Mouse (Mus musculus): ENCODE results near the gene Tdrd5. TPM values are rescaled to one million over a fixed set of nuclear protein-coding genes. Genes with fewer than 3 reads are reported as not detected.
A peak's percentile ranks its signal among the peaks of the same experiment; 100 is the strongest.

Tdrd5 gene
- polyA plus RNA-seq, 2 experiments = 0.08 to 0.15 TPM

- peaks cover 62 to 77% of the 10 kb centered on the region in 2 experiments for H3K4me1 ChIP-seq (replicated peaks; ENCODE audit: control insufficient read depth in 2 of 2, insufficient read depth in 2 of 2, low read length in 1 of 2)
- 75% methylated on average over 8 of the region's 8 CpGs for WGBS (ENCODE audit: insufficient replicate concordance)
- peak overlapping the region; percentile 59 for H3K9ac ChIP-seq (replicated peaks)
- no peak for ATAC-seq (ENCODE audit: insufficient read depth)
- peak overlapping the region; percentile 66 for H3K4me2 ChIP-seq (ENCODE audit: low read depth)
- peak overlapping the region; percentile 91 for H3K27ac ChIP-seq
- no peak for TF ChIP-seq EP300 (IDR thresholded peaks at IDR 0.05; ENCODE audit: low read depth)
- TF ChIP-seq CTCF (IDR thresholded peaks at IDR 0.05; ENCODE audit: low read depth) = no peak
- no peaks in the 10 kb centered on the region for H3K36me3 ChIP-seq (replicated peaks; ENCODE audit: control insufficient read depth, insufficient read depth, low read depth)
- peak overlapping the region in 1 of 2 experiments; percentile 9; a peak in 1 of 4 replicates for H3K4me3 ChIP-seq (ENCODE audit: insufficient read depth in 1 of 2, low read depth in 2 of 2, low read length in 2 of 2)
- no peaks in the 10 kb centered on the region for H3K27me3 ChIP-seq (ENCODE audit: control insufficient read depth, insufficient read depth, low read length)
- no peak for DNase-seq (ENCODE audit: low read depth in 3 of 3, low spot score in 3 of 3)
- H3K9me3 ChIP-seq (ENCODE audit: control insufficient read depth, low read length) = no peaks in the 10 kb centered on the region
These were observed 85.5 kb downstream of the Tdrd5 start for GRCm38 (mm10) chr1:156217941-156218340.

DNA sequence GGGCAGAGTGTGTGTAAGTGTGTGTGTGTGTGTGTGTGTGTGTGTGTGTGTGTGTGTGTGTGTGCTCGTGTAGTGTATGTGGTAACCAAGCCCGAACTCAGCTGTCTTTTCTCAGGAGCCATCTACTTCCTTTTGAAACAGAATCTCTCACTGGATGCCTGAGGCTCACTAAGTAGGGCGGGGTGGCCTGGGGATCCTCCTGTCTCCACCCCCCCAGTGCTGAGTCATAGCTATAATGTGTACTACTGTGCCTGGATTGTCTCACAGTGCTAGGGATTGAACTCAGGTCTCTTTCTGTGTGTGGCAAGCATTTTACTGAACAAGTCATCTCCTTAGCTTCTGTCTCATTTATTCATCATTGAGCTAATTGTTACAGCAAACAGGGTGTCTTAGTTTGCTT is 86.1 kb downstream of the Tdrd5 start:
- Histone ChIP-seq H3K4me3 (ENCODE audit: insufficient read depth in 1 of 2, low read depth in 2 of 2, low read length in 2 of 2) (peak overlapping the region in 1 of 2 experiments; percentile 20; a peak in 1 of 4 replicates), H3K9ac (replicated peaks) (peak overlapping the region; percentile 59)
- TF ChIP-seq EP300 (IDR thresholded peaks at IDR 0.05; ENCODE audit: low read depth) (peak; percentile 52; the same call in 1 of the 2 replicates), CTCF (IDR thresholded peaks at IDR 0.05; ENCODE audit: low read depth) (no peak)

DNA sequence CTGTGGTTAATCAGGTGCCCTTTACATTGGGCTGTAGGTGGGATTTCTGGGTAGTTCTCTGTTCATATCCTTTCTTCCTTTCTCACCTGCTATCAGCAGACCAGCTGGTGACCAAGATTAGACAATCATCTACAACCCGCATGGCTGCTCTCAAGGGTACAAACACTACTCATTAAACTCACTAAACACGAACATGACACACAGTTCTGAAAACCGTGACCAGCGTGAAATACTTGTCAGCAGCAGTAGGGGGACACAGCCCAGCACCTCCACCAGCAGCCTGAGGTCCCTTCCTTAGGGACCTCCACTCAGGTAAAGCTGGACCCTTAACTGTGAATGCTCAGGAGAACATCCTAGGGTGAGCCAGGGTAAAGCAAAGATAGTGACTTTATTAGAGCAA is 87.2 kb downstream of the Tdrd5 start:
- ATAC-seq (ENCODE audit: insufficient read depth) (no peak), DNase-seq (ENCODE audit: low read depth in 3 of 3, low spot score in 3 of 3) (no peak)
- H3K9me3 ChIP-seq (ENCODE audit: control insufficient read depth, low read length) = no peaks in the 10 kb centered on the region
- WGBS (ENCODE audit: insufficient replicate concordance) = 53% methylated on average over 4 of the region's 4 CpGs
- H3K27me3 ChIP-seq (ENCODE audit: control insufficient read depth, insufficient read depth, low read length) = no peaks in the 10 kb centered on the region
- no peak overlapping the region for H3K4me3 ChIP-seq (ENCODE audit: insufficient read depth in 1 of 2, low read depth in 2 of 2, low read length in 2 of 2)
- no peaks in the 10 kb centered on the region for H3K36me3 ChIP-seq (replicated peaks; ENCODE audit: control insufficient read depth, insufficient read depth, low read depth)
- H3K4me2 ChIP-seq (ENCODE audit: low read depth) = peak overlapping the region; percentile 66
- H3K4me1 ChIP-seq (replicated peaks; ENCODE audit: control insufficient read depth in 2 of 2, insufficient read depth in 2 of 2, low read length in 1 of 2) = peaks cover 60 to 72% of the 10 kb centered on the region in 2 experiments
- H3K9ac ChIP-seq (replicated peaks) = peak overlapping the region; percentile 13
- TF ChIP-seq CTCF (IDR thresholded peaks at IDR 0.05; ENCODE audit: low read depth) (no peak), EP300 (IDR thresholded peaks at IDR 0.05; ENCODE audit: low read depth) (no peak)
- peak overlapping the region; percentile 91 for H3K27ac ChIP-seq

More for the DNA sequence above, 86.1 kb downstream of the Tdrd5 start:
- Histone ChIP-seq H3K27ac (peak overlapping the region; percentile 91), H3K4me2 (ENCODE audit: low read depth) (peak overlapping the region; percentile 66), H3K27me3 (ENCODE audit: control insufficient read depth, insufficient read depth, low read length) (no peaks in the 10 kb centered on the region), H3K36me3 (replicated peaks; ENCODE audit: control insufficient read depth, insufficient read depth, low read depth) (no peaks in the 10 kb centered on the region), H3K9me3 (ENCODE audit: control insufficient read depth, low read length) (no peaks in the 10 kb centered on the region), H3K4me1 (replicated peaks; ENCODE audit: control insufficient read depth in 2 of 2, insufficient read depth in 2 of 2, low read length in 1 of 2) (peaks cover 60 to 76% of the 10 kb centered on the region in 2 experiments)
- WGBS (ENCODE audit: insufficient replicate concordance) = 6% methylated on average over 3 of the region's 3 CpGs
- peak; percentile 84 for ATAC-seq (ENCODE audit: insufficient read depth)
- peak; percentile 87 to 90 (median 88) for DNase-seq (ENCODE audit: low read depth in 3 of 3, low spot score in 3 of 3)

DNA sequence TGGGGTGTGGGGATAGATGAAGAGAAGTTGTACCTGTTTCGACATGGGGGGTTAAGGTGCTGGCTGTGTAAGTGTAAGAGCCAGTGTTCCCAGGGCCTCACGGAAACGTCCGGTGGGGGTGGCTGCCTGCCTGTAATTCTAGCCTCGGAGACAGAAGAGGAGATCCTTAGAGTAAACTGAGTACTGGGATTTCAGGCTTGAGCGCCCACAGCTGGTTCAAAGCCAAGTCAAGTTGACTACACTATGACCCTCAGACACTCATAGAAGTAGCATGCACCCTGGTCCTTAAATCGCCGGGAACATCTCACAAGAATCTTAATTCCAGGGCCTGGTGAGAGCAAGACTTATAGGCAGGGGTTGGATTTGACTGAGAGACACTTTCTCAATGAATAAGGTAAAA is 88.8 kb downstream of the Tdrd5 start:
- ATAC-seq (ENCODE audit: insufficient read depth) (no peak), DNase-seq (ENCODE audit: low read depth in 3 of 3, low spot score in 3 of 3) (no peak)
- Histone ChIP-seq H3K36me3 (replicated peaks; ENCODE audit: control insufficient read depth, insufficient read depth, low read depth) (no peaks in the 10 kb centered on the region), H3K4me3 (ENCODE audit: insufficient read depth in 1 of 2, low read depth in 2 of 2, low read length in 2 of 2) (no peak overlapping the region), H3K9me3 (ENCODE audit: control insufficient read depth, low read length) (no peaks in the 10 kb centered on the region), H3K4me2 (ENCODE audit: low read depth) (peak overlapping the region; percentile 70; the same call in 1 of the 2 replicates), H3K9ac (replicated peaks) (peak overlapping the region; percentile 64; the same call in 1 of the 2 replicates), H3K27me3 (ENCODE audit: control insufficient read depth, insufficient read depth, low read length) (no peaks in the 10 kb centered on the region), H3K27ac (peak overlapping the region; percentile 29; the same call in 1 of the 2 replicates), H3K4me1 (replicated peaks; ENCODE audit: control insufficient read depth in 2 of 2, insufficient read depth in 2 of 2, low read length in 1 of 2) (peaks cover 54 to 65% of the 10 kb centered on the region in 2 experiments)
- TF ChIP-seq EP300 (IDR thresholded peaks at IDR 0.05; ENCODE audit: low read depth) (no peak), CTCF (IDR thresholded peaks at IDR 0.05; ENCODE audit: low read depth) (no peak)
- 85% methylated on average over 8 of the region's 8 CpGs for WGBS (ENCODE audit: insufficient replicate concordance)

DNA sequence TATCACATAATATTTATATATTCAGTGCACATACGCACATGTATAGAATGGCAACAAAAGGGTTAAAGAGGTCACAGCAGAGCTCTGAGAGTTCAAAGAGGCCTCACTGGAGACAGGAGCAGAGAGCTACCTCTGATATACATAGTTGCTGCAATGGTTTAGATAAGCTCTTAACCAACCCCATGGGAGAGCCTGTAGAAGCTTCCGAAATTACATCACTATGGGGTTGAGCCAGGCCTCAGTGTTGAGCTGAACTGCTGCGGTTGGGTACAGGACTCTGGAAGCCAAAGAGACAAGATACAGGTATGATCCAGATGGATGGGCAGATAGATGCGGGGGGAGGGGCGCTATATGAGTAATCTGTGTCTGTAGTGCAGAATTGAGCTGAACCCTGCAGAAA is 90.5 kb downstream of the Tdrd5 start:
- WGBS (ENCODE audit: insufficient replicate concordance) = 17% methylated on average over 5 of the region's 5 CpGs
- Histone ChIP-seq H3K4me1 (replicated peaks; ENCODE audit: control insufficient read depth in 2 of 2, insufficient read depth in 2 of 2, low read length in 1 of 2) (peaks cover 45 to 53% of the 10 kb centered on the region in 2 experiments), H3K9me3 (ENCODE audit: control insufficient read depth, low read length) (no peaks in the 10 kb centered on the region), H3K9ac (replicated peaks) (peak overlapping the region; percentile 64), H3K27ac (peak overlapping the region; percentile 88), H3K27me3 (ENCODE audit: control insufficient read depth, insufficient read depth, low read length) (no peaks in the 10 kb centered on the region; the same call in 1 of the 2 replicates), H3K4me3 (ENCODE audit: insufficient read depth in 1 of 2, low read depth in 2 of 2, low read length in 2 of 2) (peak overlapping the region; percentile 56 to 79), H3K4me2 (ENCODE audit: low read depth) (peak overlapping the region; percentile 70), H3K36me3 (replicated peaks; ENCODE audit: control insufficient read depth, insufficient read depth, low read depth) (no peaks in the 10 kb centered on the region)
- TF ChIP-seq CTCF (IDR thresholded peaks at IDR 0.05; ENCODE audit: low read depth) (no peak), EP300 (IDR thresholded peaks at IDR 0.05; ENCODE audit: low read depth) (peak; percentile 85)
- ATAC-seq (ENCODE audit: insufficient read depth) = peak; percentile 93
- DNase-seq (ENCODE audit: low read depth in 3 of 3, low spot score in 3 of 3) = peak; percentile 73 to 78 (median 75)
